Mouse (Mus musculus) liver, adult 2 months (tissue): Measurements from ENCODE around the gene Vamp5. TPM values are rescaled to one million over a fixed set of nuclear protein-coding genes. Genes with fewer than 3 reads are reported as not detected.

Source experiments
- DNase-seq: peaks from one replicate; pipeline ENCODE4 v3.0.0-alpha.2; 2011; ENCODE audit warnings: low read depth, low spot score; ENCODE audit errors: extremely low read depth
- H3K27ac ChIP-seq: fragments of 200-500 bp; replicated peaks from 2 replicates; pipeline ENCODE4 v1.5.1; 2012; ENCODE audit warnings: low read depth, mild to moderate bottlenecking, control low read depth, inconsistent platforms, low read length; ENCODE audit not compliant: insufficient read depth
- H3K27me3 ChIP-seq: fragments of 200-500 bp; 2 replicates; pipeline ENCODE4 v1.6.1; 2012; ENCODE audit warnings: mild to moderate bottlenecking, moderate library complexity, low read length, inconsistent platforms; ENCODE audit not compliant: control insufficient read depth, insufficient read depth
- H3K36me3 ChIP-seq: fragments of 200-500 bp; 2 replicates; pipeline ENCODE4 v1.6.1; 2012; ENCODE audit warnings: low read length, inconsistent platforms; ENCODE audit not compliant: control insufficient read depth, insufficient read depth
- H3K4me1 ChIP-seq: fragments of 200-500 bp; 2 replicates; pipeline ENCODE4 v1.6.1; 2011; ENCODE audit warnings: low read length; ENCODE audit not compliant: control insufficient read depth, insufficient read depth
- H3K4me3 ChIP-seq: fragments of 200-500 bp; 2 replicates; pipeline ENCODE4 v1.5.1; 2011; ENCODE audit warnings: low read depth, mild to moderate bottlenecking, control low read depth, low read length, moderate library complexity; ENCODE audit not compliant: insufficient read depth
- H3K79me2 ChIP-seq: fragments of 200-500 bp; 2 replicates; pipeline ENCODE4 v1.6.1; 2012; ENCODE audit warnings: inconsistent platforms, mild to moderate bottlenecking, low read length, moderate library complexity; ENCODE audit not compliant: control insufficient read depth, insufficient read depth
- H3K9ac ChIP-seq: fragments of 200-500 bp; 2 replicates; pipeline ENCODE4 v1.6.1; 2012; ENCODE audit warnings: low read depth, mild to moderate bottlenecking, control low read depth, inconsistent platforms, low read length
- CTCF ChIP-seq: fragments of 200-500 bp; IDR thresholded peaks from 2 replicates; pipeline ENCODE4 v1.5.1; 2011; ENCODE audit warnings: low read depth, low read length, control low read depth
- POLR2A ChIP-seq: fragments of 200-500 bp; IDR thresholded peaks from 2 replicates; pipeline ENCODE4 v1.6.1; 2011; ENCODE audit warnings: low read length, control low read depth; ENCODE audit not compliant: insufficient read depth; ENCODE audit errors: extremely low read depth
- WGBS: fragments of 180-500 bp; shearing (Covaris S2); methylation state at CpG from one replicate; pipeline ENCODE4 v1.1.7; 2018; 5-methylcytosine and 5-hydroxymethylcytosine counted together
- polyA plus RNA-seq: library from polyadenylated mRNA; depleted of rRNA; stranded (reverse); fragments of >200 nt; gene quantifications from 2 replicates; pipeline ENCODE4 v1.2.3, GENCODE M21; 2012
- total RNA-seq: library from RNA; depleted of rRNA; stranded (reverse); fragments of >200 nt; gene quantifications from 2 replicates; pipeline ENCODE4 v1.2.3, GENCODE M21; 2014

Gene Vamp5
- total and polyA plus RNA-seq, 2 experiments = 18.5 to 18.9 TPM

DNA sequence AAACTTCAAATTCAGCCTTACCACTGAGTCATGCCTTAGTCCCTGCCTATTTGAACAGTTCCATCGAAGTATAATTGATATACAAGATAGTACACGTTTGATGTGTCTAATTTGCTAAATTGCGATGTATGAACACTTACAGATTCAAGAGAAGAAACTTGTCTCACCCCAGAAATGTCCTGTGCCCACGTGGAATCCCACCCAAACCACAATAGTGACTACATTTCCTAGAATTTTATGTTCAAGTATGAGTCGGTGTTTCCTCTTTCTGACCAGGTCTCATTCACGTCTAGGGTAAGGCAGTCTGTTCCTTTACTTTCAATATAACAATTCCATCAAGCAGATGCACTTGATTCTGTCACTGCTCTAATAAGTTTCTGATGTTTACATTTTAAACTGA lies 34.6 kb downstream of the Vamp5 start:
- H3K9ac ChIP-seq = no peak overlapping the region
- H3K4me1 ChIP-seq = peaks cover 18% of the 10 kb centered on the region
- H3K4me3 ChIP-seq = no peak overlapping the region
- H3K27me3 ChIP-seq = no peaks in the 10 kb centered on the region
- peaks cover 25% of the 10 kb centered on the region; the same call in 1 of the 2 replicates for H3K79me2 ChIP-seq
- no peak overlapping the region for H3K27ac ChIP-seq
- peaks cover 8% of the 10 kb centered on the region for H3K36me3 ChIP-seq
- WGBS = 39% methylated on average over 6 of the region's 6 CpGs
- DNase-seq = no peak
- TF ChIP-seq POLR2A (no peak), CTCF (no peak)

DNA sequence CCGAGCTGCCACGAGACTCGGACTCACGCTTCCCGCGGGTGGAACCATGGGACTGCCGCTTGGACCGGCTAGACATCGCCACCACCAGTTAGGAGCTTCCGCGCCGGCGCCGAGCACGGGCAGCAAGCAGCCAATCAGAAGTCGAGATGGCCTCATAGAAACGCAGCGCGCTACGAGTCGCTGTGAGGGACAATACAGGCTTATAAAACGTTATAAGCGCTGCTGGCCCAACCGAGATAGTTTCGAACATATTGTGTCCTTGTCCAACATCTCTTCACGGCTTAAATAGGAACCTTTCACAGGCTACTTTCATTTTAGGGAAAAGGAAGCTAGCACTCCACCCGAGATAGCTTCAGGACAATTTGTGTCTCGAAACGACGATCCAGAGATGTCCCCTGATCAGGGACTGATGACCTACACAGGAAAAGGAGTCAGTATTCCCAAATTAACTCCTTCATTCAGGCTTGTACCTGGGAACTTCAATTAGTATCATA lies 35.1 kb downstream of the Vamp5 start, which contains the start of gene Usp39:
TSS of gene Usp39 (minus strand) at position 111 of the 494 bp plus-strand sequence.
- no peak for TF ChIP-seq CTCF
- TF ChIP-seq POLR2A = peak; percentile 54; the same call in 1 of the 2 replicates
- Histone ChIP-seq H3K27ac (peak within 1 kb of the TSS; percentile 78), H3K36me3 (peaks cover 5% of the 10 kb centered on the region), H3K4me1 (peaks cover 19% of the 10 kb centered on the region), H3K27me3 (no peaks in the 10 kb centered on the region), H3K4me3 (peak within 1 kb of the TSS; percentile 95), H3K79me2 (peaks cover 25% of the 10 kb centered on the region; the same call in 1 of the 2 replicates), H3K9ac (peak within 1 kb of the TSS; percentile 96)
- whole genome bisulfite sequencing = under 1% methylated on average over 30 of the region's 30 CpGs
- peak; percentile 92 for DNase-seq

DNA sequence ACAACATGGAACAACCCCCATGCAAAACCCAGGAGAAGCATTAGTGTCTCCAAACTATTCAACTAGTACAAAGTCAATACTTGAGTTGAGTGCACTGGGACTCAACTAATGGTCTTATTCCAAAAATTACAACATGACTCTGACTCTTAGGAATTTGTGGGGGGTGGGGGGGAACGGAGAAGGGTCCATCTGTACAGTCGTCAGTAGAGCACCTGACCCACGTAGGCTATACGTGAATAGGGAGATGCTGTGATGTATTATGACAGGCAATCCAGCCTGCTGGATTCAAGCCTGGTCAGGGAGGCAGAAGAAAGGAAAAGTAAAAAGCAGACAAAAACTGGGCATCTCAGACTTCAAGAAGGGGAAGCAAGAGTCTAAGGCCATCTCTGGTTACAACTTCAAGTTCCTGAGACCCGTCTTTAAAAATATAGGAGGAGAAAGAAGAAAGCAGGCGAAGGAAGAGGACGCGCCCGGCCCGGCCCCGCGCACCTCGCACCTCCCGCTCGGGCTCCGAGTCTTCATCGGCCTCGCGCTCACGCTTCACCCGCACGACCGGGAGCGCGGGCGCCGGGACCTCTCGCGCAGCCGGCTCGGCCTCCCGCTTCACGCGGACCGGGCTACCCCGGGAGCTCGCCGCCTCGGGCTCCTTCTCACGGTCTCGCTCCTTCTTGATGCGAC lies 35.7 kb downstream of the Vamp5 start:
- peak overlapping the region; percentile 78 for H3K27ac ChIP-seq
- H3K79me2 ChIP-seq = peaks cover 26% of the 10 kb centered on the region; the same call in 1 of the 2 replicates
- H3K4me3 ChIP-seq = peak overlapping the region; percentile 95
- no peak for DNase-seq
- no peaks in the 10 kb centered on the region for H3K27me3 ChIP-seq
- no peak for TF ChIP-seq POLR2A
- no peak for TF ChIP-seq CTCF
- peaks cover 4% of the 10 kb centered on the region for H3K36me3 ChIP-seq
- H3K9ac ChIP-seq = peak overlapping the region; percentile 96
- under 1% methylated on average over 42 of the region's 42 CpGs for WGBS
- peaks cover 18% of the 10 kb centered on the region for H3K4me1 ChIP-seq

DNA sequence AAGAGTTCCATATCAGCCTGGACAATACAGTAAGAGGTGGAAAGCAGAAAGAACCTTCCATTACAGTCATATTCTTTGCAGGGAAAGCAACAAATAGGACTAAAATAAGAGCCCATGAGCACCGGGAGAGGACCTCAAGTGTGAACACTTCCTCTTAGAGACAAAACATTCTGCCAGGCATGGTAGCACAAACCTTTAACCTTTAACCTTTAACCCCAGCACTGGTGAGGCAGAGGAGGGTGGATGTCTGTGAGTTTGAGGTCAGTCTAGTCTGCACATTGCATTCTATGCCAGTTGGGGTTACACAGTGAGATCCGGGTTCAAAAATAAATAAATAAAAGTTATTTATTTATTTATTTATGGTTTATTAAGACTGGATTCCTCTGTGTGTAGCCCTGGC lies 39.8 kb downstream of the Vamp5 start:
- TF ChIP-seq POLR2A (no peak), CTCF (no peak)
- WGBS = 15% methylated on average over 2 of the region's 2 CpGs
- Histone ChIP-seq H3K4me1 (peaks cover 6% of the 10 kb centered on the region; the same call in 1 of the 2 replicates), H3K27ac (no peak overlapping the region), H3K4me3 (no peak overlapping the region), H3K79me2 (peaks cover 20% of the 10 kb centered on the region; the same call in 1 of the 2 replicates), H3K27me3 (no peaks in the 10 kb centered on the region), H3K36me3 (peaks cover 26% of the 10 kb centered on the region), H3K9ac (no peak overlapping the region)
- peak; percentile 83 for DNase-seq

DNA sequence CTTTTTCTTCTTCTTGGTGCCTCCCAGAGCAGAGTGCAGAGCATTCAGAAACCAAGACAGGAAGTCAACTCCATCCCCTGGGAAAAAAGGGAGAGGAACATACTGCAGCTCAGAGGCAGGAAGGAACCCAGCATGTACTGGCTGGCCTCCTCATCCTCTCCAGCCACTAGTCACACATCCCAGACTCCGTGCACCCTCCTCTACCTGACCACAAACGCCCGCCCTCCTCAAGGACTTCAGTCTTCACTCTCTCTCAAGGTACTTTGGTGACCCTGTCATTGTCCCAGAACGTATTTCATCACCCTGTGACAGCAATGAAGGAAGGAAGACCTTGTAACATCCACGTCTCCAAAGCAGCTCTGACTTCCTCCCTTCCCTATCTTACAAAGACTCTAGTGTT lies 47.2 kb downstream of the Vamp5 start:
- WGBS = 79% methylated on average over 5 of the region's 5 CpGs
- no peak for DNase-seq
- Histone ChIP-seq H3K4me3 (no peak overlapping the region), H3K36me3 (peaks cover 53% of the 10 kb centered on the region), H3K4me1 (no peaks in the 10 kb centered on the region), H3K9ac (no peak overlapping the region), H3K27ac (no peak overlapping the region), H3K79me2 (no peaks in the 10 kb centered on the region), H3K27me3 (no peaks in the 10 kb centered on the region)
- TF ChIP-seq POLR2A (no peak), CTCF (no peak)

DNA sequence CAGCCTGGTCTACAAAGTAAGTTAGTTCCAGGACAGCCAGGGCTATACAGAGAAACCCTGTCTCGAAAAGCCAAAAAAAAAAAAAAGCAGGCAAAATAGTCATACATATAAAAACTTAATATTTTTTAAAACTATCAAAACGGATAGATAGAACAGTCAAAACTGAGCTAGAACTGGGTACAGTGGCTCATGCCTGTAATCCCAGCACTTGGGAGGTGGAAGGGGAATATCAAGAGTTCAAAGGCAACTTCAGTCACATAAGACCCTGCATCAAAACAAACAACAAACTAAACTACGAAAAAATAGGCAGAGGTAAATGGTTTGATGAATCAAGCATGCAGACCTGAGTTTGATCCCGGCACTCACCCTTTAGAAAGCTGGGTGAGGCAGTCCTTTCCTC lies 50.1 kb downstream of the Vamp5 start:
- Histone ChIP-seq H3K79me2 (no peaks in the 10 kb centered on the region), H3K36me3 (peaks cover 55% of the 10 kb centered on the region), H3K4me3 (no peak overlapping the region), H3K4me1 (no peaks in the 10 kb centered on the region), H3K27me3 (no peaks in the 10 kb centered on the region), H3K9ac (no peak overlapping the region), H3K27ac (no peak overlapping the region)
- DNase-seq = no peak
- WGBS = 93% methylated on average over 4 of the region's 4 CpGs
- no peak for TF ChIP-seq POLR2A
- TF ChIP-seq CTCF = no peak
